Mouse (Mus musculus) midbrain, embryonic 15.5 days (tissue): ENCODE measurements around the gene Slc39a3. TPM values are rescaled to one million over a fixed set of nuclear protein-coding genes. Genes with fewer than 3 reads are reported as not detected.
A peak's percentile ranks its signal among the peaks of the same experiment; 100 is the strongest.

ENCODE experiments used
- ATAC-seq: fragments of 200-750 bp; cut with Nextera tagmentation; replicated peaks from 2 replicates; pipeline ENCODE4 v1.8.0; 2017; ENCODE audit warnings: moderate TSS enrichment
- H3K27ac ChIP-seq: fragments of 300-500 bp; sonication (generic); 2 replicates; pipeline ENCODE4 v1.5.1; 2015; ENCODE audit warnings: mild to moderate bottlenecking, inconsistent platforms
- H3K27me3 ChIP-seq: fragments of 300-500 bp; sonication (generic); replicated peaks from 2 replicates; pipeline ENCODE4 v1.6.1; 2015; ENCODE audit warnings: inconsistent platforms
- H3K36me3 ChIP-seq: fragments of 300-500 bp; sonication (generic); replicated peaks from 2 replicates; pipeline ENCODE4 v1.6.1; 2015; ENCODE audit warnings: inconsistent platforms
- H3K4me1 ChIP-seq: fragments of 300-500 bp; sonication (generic); 2 replicates; pipeline ENCODE4 v1.6.1; 2015; ENCODE audit warnings: inconsistent platforms
- H3K4me2 ChIP-seq: fragments of 300-500 bp; sonication (generic); 2 replicates; pipeline ENCODE4 v1.6.1; 2015; ENCODE audit warnings: inconsistent platforms, mild to moderate bottlenecking, moderate library complexity
- H3K4me3 ChIP-seq: fragments of 300-500 bp; sonication (generic); 2 replicates; pipeline ENCODE4 v1.5.1; 2015; ENCODE audit warnings: mild to moderate bottlenecking, inconsistent platforms
- H3K9ac ChIP-seq: fragments of 300-500 bp; sonication (generic); 2 replicates; pipeline ENCODE4 v1.6.1; 2015; ENCODE audit warnings: mild to moderate bottlenecking, inconsistent platforms
- H3K9me3 ChIP-seq: fragments of 300-500 bp; sonication (generic); 2 replicates; pipeline ENCODE4 v1.6.1; 2016; ENCODE audit warnings: inconsistent platforms
- WGBS: fragments of 180-500 bp; shearing (Covaris S2); methylation state at CpG from one replicate; pipeline ENCODE4 v1.1.7; 2015; ENCODE audit warnings: mixed read lengths; 5-methylcytosine and 5-hydroxymethylcytosine counted together
- polyA plus RNA-seq: library from polyadenylated mRNA; unstranded; fragments of >200 nt; fragmentation: Nextera tagmentation; extraction: Ambion mirVana; gene quantifications from 2 replicates; pipeline ENCODE4 v1.2.1, GENCODE M21; 2015

Slc39a3 gene
- polyA plus RNA-seq, 1 experiment from 2014 or later: 57.2 TPM

DNA sequence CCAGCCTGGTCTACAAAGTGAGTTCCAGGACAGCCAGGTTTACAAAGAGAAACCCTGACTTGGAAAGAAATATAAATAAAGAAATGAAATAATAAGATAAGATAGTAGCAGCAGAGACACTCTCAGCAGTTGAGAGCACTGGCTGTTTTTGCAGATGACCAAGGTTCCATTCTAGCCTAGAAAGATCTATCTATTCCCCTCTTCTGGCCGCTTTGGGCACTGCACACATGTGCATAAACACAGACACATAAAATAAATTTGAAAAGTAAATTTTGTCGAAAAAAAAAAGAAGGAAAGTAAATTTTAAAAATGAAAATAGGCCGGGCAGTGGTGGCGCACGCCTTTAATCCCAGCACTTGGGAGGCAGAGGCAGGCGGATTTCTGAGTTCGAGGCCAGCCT lies 975 bp downstream of the Slc39a3 start:
- H3K27me3 ChIP-seq: no peaks in the 10 kb centered on the region
- no peak overlapping the region for H3K27ac ChIP-seq
- peaks cover 27% of the 10 kb centered on the region for H3K4me1 ChIP-seq
- H3K36me3 ChIP-seq: peaks cover 7% of the 10 kb centered on the region; the same call in 1 of the 2 replicates
- H3K9ac ChIP-seq: no peak overlapping the region
- no peaks in the 10 kb centered on the region for H3K9me3 ChIP-seq
- WGBS: 79% methylated on average over 7 of the region's 7 CpGs
- peak overlapping the region; percentile 73; the same call in 1 of the 2 replicates for H3K4me2 ChIP-seq
- ATAC-seq: no peak
- no peak overlapping the region for H3K4me3 ChIP-seq

GRCm38 (mm10) chr10:81033586-81033985 lies 3.6 kb downstream of the Slc39a3 start:
- H3K4me1 ChIP-seq: peaks cover 28% of the 10 kb centered on the region
- H3K9ac ChIP-seq: no peak overlapping the region
- 87% methylated on average over 10 of the region's 10 CpGs for WGBS
- H3K27ac ChIP-seq: no peak overlapping the region
- H3K4me3 ChIP-seq: no peak overlapping the region
- H3K9me3 ChIP-seq: no peaks in the 10 kb centered on the region
- no peaks in the 10 kb centered on the region for H3K27me3 ChIP-seq
- H3K4me2 ChIP-seq: no peak overlapping the region
- H3K36me3 ChIP-seq: peaks cover 20% of the 10 kb centered on the region; the same call in 1 of the 2 replicates
- no peak for ATAC-seq

GRCm38 (mm10) chr10:81029031-81029430 lies 8.2 kb downstream of the Slc39a3 start:
- H3K27ac ChIP-seq: no peak overlapping the region
- no peak overlapping the region for H3K4me2 ChIP-seq
- no peak overlapping the region for H3K4me3 ChIP-seq
- peaks cover 20% of the 10 kb centered on the region; the same call in 1 of the 2 replicates for H3K36me3 ChIP-seq
- H3K27me3 ChIP-seq: 0 out of 2 replicates have a peak, but pooled peaks cover 3% of the 10 kb centered on the region
- no peak overlapping the region for H3K9ac ChIP-seq
- peaks cover 11% of the 10 kb centered on the region for H3K4me1 ChIP-seq
- H3K9me3 ChIP-seq: no peaks in the 10 kb centered on the region
- 64% methylated on average over 10 of the region's 10 CpGs for WGBS
- no peak for ATAC-seq

GRCm38 (mm10) chr10:81028219-81028618 lies 9.0 kb downstream of the Slc39a3 start:
- H3K9ac ChIP-seq: no peak overlapping the region
- ATAC-seq: no peak
- H3K36me3 ChIP-seq: peaks cover 20% of the 10 kb centered on the region; the same call in 1 of the 2 replicates
- peaks cover 14% of the 10 kb centered on the region for H3K4me1 ChIP-seq
- no peak overlapping the region for H3K4me3 ChIP-seq
- no peaks in the 10 kb centered on the region for H3K9me3 ChIP-seq
- H3K27me3 ChIP-seq: 0 out of 2 replicates have a peak, but pooled peaks cover 3% of the 10 kb centered on the region
- H3K4me2 ChIP-seq: no peak overlapping the region
- H3K27ac ChIP-seq: no peak overlapping the region

- no peak overlapping the region for H3K9ac ChIP-seq
- WGBS: 73% methylated on average over 4 of the region's 4 CpGs
Observed at GRCm38 (mm10) chr10:81027331-81027730, 9.9 kb downstream of the Slc39a3 start.

GRCm38 (mm10) chr10:81026857-81027256 lies 10.4 kb downstream of the Slc39a3 start:
- Histone ChIP-seq H3K4me3 (no peak overlapping the region), H3K27ac (no peak overlapping the region), H3K27me3 (0 out of 2 replicates have a peak, but pooled peaks cover 3% of the 10 kb centered on the region), H3K9ac (no peak overlapping the region), H3K4me2 (no peak overlapping the region), H3K9me3 (no peaks in the 10 kb centered on the region), H3K4me1 (peaks cover 19% of the 10 kb centered on the region), H3K36me3 (peaks cover 18% of the 10 kb centered on the region; the same call in 1 of the 2 replicates)
- 94% methylated on average over 5 of the region's 5 CpGs for WGBS
- no peak for ATAC-seq

More at GRCm38 (mm10) chr10:81027331-81027730, 9.9 kb downstream of the Slc39a3 start:
- Histone ChIP-seq H3K27ac (no peak overlapping the region), H3K36me3 (peaks cover 18% of the 10 kb centered on the region; the same call in 1 of the 2 replicates), H3K9me3 (no peaks in the 10 kb centered on the region), H3K4me1 (peaks cover 16% of the 10 kb centered on the region), H3K4me3 (no peak overlapping the region), H3K4me2 (no peak overlapping the region), H3K27me3 (0 out of 2 replicates have a peak, but pooled peaks cover 3% of the 10 kb centered on the region)
- ATAC-seq: no peak

- H3K9me3 ChIP-seq: no peaks in the 10 kb centered on the region
- peak within 1 kb of the TSS; percentile 86 for H3K4me2 ChIP-seq
- WGBS: 53% methylated on average over 10 of the region's 12 CpGs
- H3K4me1 ChIP-seq: peaks cover 22% of the 10 kb centered on the region
- H3K27ac ChIP-seq: peak within 1 kb of the TSS; percentile 13; the same call in 1 of the 2 replicates
- peak within 1 kb of the TSS; percentile 50 for H3K4me3 ChIP-seq
- H3K27me3 ChIP-seq: 0 out of 2 replicates have a peak, but pooled peaks cover 3% of the 10 kb centered on the region
- 0 out of 2 replicates have a peak, but pooled peaks cover 12% of the 10 kb centered on the region for H3K36me3 ChIP-seq
- H3K9ac ChIP-seq: peak within 1 kb of the TSS; percentile 71
- ATAC-seq: peak; percentile 35
Observed at GRCm38 (mm10) chr10:81025639-81026275, 11.5 kb downstream of the Slc39a3 start, which contains the start of gene Diras1. Gene Diras1 (minus strand): TSS chr10:81025662.

DNA sequence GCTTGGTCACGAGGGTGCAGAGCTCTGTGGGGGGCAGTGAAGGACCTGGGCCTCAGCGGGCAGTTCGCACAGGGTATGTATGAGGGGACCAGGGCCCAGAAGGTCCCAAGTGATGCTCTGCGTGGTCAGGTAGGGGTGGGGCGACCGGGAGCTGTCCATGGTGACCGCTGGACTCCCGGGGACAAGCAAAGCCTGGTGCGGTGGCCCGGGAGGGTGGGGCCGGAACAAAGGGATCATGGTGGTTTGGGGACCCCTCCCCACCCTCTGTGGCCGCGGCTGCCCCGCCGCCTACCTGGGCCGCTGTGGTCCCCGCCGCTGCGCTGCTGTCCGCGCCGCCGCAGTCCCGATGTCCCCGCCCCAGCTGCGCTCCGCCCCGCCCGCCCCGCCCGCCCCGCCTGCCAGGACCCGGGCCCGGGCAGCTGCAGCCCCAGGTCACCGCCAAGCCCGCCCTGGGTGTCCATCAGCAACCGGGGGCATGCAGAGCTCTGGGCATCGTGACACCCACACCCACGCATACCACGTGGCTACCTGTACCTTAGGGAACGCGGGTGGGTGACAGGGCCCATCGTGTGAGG lies 12.1 kb downstream of the Slc39a3 start:
- peak; percentile 67 for ATAC-seq
- Histone ChIP-seq H3K4me3 (peak overlapping the region; percentile 50), H3K9me3 (no peaks in the 10 kb centered on the region), H3K9ac (peak overlapping the region; percentile 71), H3K27me3 (0 out of 2 replicates have a peak, but pooled peaks cover 3% of the 10 kb centered on the region), H3K4me2 (peak overlapping the region; percentile 86), H3K4me1 (peaks cover 25% of the 10 kb centered on the region), H3K27ac (peak overlapping the region; percentile 13; the same call in 1 of the 2 replicates), H3K36me3 (peaks cover 7% of the 10 kb centered on the region; the same call in 1 of the 2 replicates)
- WGBS: under 1% methylated on average over 21 of the region's 43 CpGs

DNA sequence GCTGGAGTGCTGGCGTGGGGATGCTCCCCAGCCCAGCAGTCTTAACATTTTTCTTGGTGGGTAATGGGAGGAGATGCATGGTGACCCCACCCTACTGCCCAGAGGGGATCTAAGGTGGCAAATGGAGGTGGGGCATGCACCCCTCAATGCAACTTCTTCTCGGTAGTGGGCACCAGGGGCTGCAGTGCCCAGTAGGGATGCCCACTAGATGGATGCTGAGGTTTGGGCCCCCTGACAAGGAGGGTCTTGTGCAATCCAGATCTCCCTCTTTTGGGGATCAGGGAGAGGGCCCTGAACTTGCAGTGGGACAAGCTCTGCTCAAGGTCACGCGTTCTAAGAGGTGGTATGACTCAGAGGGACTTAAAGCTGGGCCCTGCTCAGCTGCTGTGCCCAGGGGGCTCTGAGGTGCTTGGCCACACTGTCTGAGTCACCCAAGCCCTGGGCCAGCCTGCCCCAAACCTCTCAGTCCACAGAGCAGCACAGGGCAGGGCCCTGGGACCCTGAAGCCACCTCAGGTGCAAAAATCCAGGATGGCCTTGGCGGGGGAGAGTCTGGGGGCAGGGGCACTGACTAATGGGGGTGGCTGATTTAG lies 12.8 kb downstream of the Slc39a3 start:
- H3K36me3 ChIP-seq: peaks cover 3% of the 10 kb centered on the region; the same call in 1 of the 2 replicates
- H3K27me3 ChIP-seq: 0 out of 2 replicates have a peak, but pooled peaks cover 3% of the 10 kb centered on the region
- H3K4me1 ChIP-seq: peaks cover 25% of the 10 kb centered on the region
- peak overlapping the region; percentile 71 for H3K9ac ChIP-seq
- ATAC-seq: peak; percentile 25; the same call in 1 of the 2 replicates
- WGBS: 83% methylated on average over 5 of the region's 5 CpGs
- peak overlapping the region; percentile 50 for H3K4me3 ChIP-seq
- H3K27ac ChIP-seq: peak overlapping the region; percentile 13; the same call in 1 of the 2 replicates
- no peaks in the 10 kb centered on the region for H3K9me3 ChIP-seq
- peak overlapping the region; percentile 86 for H3K4me2 ChIP-seq

DNA sequence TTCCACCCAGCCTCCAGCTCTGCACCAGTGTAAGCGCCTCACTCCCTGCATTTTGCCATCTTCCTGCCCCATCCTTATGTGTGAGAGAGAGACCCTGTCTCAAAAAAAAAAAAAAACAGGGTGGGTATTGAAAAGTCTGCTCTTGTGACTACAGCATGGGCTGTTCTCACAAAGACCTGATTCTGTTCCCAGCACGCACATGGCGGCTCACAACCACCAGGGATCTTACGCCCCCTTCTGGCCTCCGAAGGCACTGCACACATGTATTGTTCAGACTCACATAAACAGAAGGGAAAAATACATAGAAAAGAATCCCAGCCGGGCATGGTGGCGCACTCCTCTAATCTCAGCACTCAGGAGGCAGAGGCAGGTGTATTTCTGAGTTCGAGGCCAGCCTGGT lies 14.5 kb downstream of the Slc39a3 start:
- no peak for ATAC-seq
- Histone ChIP-seq H3K4me2 (no peak overlapping the region), H3K4me3 (no peak overlapping the region)

DNA sequence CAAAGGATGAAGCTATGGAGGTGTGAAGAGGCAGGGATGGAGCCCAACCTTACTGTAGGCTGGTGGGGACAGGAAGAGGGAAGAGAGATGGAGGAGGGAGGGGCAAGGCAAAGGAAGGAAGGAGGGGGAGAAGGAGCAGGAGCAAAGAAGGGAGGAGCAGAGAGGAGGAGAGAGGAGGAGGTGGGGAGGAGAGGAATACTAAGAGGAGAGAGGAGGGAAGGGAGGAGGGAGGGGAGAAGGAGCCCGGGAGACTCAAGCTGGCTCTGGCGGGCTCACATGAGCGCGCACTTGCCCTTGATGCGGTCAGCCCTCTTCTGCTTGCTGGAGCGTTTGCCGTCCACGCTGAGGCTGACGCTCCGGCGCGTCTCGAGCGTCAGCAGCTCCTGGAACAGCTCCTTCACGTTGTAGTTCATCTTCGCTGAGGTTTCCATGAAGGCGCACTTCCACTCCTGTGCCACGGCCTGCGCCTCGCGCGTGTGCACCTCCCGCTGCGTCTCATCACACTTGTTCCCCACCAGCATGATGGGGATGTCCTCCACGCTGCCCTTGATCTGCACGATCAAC lies 15.6 kb downstream of the Slc39a3 start:
- no peak overlapping the region for H3K27ac ChIP-seq
- 28% methylated on average over 26 of the region's 26 CpGs for WGBS
- H3K4me3 ChIP-seq: no peak overlapping the region
- H3K9ac ChIP-seq: no peak overlapping the region; the same call in 1 of the 2 replicates
- no peaks in the 10 kb centered on the region for H3K9me3 ChIP-seq
- H3K36me3 ChIP-seq: peaks cover 3% of the 10 kb centered on the region; the same call in 1 of the 2 replicates
- ATAC-seq: no peak
- H3K4me2 ChIP-seq: peak overlapping the region; percentile 25
- H3K27me3 ChIP-seq: 0 out of 2 replicates have a peak, but pooled peaks cover 3% of the 10 kb centered on the region
- peaks cover 22% of the 10 kb centered on the region for H3K4me1 ChIP-seq

More for the DNA sequence above, 14.5 kb downstream of the Slc39a3 start:
- no peaks in the 10 kb centered on the region for H3K9me3 ChIP-seq
- 0 out of 2 replicates have a peak, but pooled peaks cover 3% of the 10 kb centered on the region for H3K27me3 ChIP-seq
- peaks cover 22% of the 10 kb centered on the region for H3K4me1 ChIP-seq
- whole genome bisulfite sequencing: 75% methylated on average over 8 of the region's 8 CpGs
- peaks cover 3% of the 10 kb centered on the region; the same call in 1 of the 2 replicates for H3K36me3 ChIP-seq
- H3K27ac ChIP-seq: no peak overlapping the region
- no peak overlapping the region for H3K9ac ChIP-seq
